Mouse (Mus musculus) ES-Bruce4 (cell line): ENCODE measurements around the gene Iqschfp. TPM values are rescaled to one million over a fixed set of nuclear protein-coding genes. Genes with fewer than 3 reads are reported as not detected.
"Not testable (repeated sequence)": the region's sequence is repeated elsewhere in the genome, so short reads cannot be mapped to it uniquely, and the experiment has no call there.

Source experiments
- H3K27ac ChIP-seq: 2 replicates; pipeline ENCODE4 v1.5.1; 2012; ENCODE audit warnings: low read length, inconsistent platforms; ENCODE audit not compliant: insufficient read depth
- H3K27me3 ChIP-seq: 2 replicates; pipeline ENCODE4 v1.6.1; 2012; ENCODE audit warnings: mild to moderate bottlenecking, low read length, inconsistent platforms; ENCODE audit not compliant: control insufficient read depth, poor library complexity, insufficient read depth, severe bottlenecking
- H3K36me3 ChIP-seq: 2 replicates; pipeline ENCODE4 v1.6.1; 2012; ENCODE audit warnings: inconsistent platforms, mild to moderate bottlenecking, low read length, moderate library complexity; ENCODE audit not compliant: control insufficient read depth, poor library complexity, insufficient read depth, severe bottlenecking
- H3K4me1 ChIP-seq: one replicate; pipeline ENCODE4 v1.8.1; 2011; ENCODE audit warnings: low read length; ENCODE audit not compliant: control insufficient read depth, insufficient read depth
- H3K4me3 ChIP-seq: 2 replicates; pipeline ENCODE4 v1.5.1; 2011; ENCODE audit warnings: low read depth, mild to moderate bottlenecking, low read length
- H3K9ac ChIP-seq: 2 replicates; pipeline ENCODE4 v1.6.1; 2012; ENCODE audit warnings: low read depth, mild to moderate bottlenecking, inconsistent platforms; ENCODE audit not compliant: poor library complexity, severe bottlenecking
- H3K9me3 ChIP-seq: replicated peaks from 2 replicates; pipeline ENCODE4 v1.6.1; 2012; ENCODE audit warnings: mild to moderate bottlenecking, low read length, inconsistent platforms; ENCODE audit not compliant: control insufficient read depth, poor library complexity, insufficient read depth, severe bottlenecking
- CTCF ChIP-seq: IDR thresholded peaks from one replicate; pipeline ENCODE4 v1.8.1; 2011; ENCODE audit warnings: low read depth, low read length
- EP300 ChIP-seq: IDR thresholded peaks from 2 replicates; pipeline ENCODE4 v1.6.1; 2011; ENCODE audit warnings: low read depth, low read length; ENCODE audit not compliant: insufficient read depth
- POLR2A ChIP-seq: IDR thresholded peaks from one replicate; pipeline ENCODE4 v1.8.1; 2011; ENCODE audit warnings: low read length; ENCODE audit not compliant: insufficient read depth
- polyA plus RNA-seq: library from polyadenylated mRNA; stranded (reverse); fragments of >200 nt; gene quantifications from 2 replicates; pipeline ENCODE4 v1.2.4, GENCODE M21; 2011; ENCODE audit warnings: low read depth; ENCODE audit not compliant: missing spikeins, insufficient read depth, insufficient read length

Iqschfp gene
- polyA plus RNA-seq, 1 experiment = not detected

- H3K9me3 ChIP-seq = no peaks in the 10 kb centered on the region
- H3K27ac ChIP-seq = no peak overlapping the region
- no peaks in the 10 kb centered on the region for H3K27me3 ChIP-seq
- no peaks in the 10 kb centered on the region for H3K36me3 ChIP-seq
- H3K9ac ChIP-seq = no peak overlapping the region
- TF ChIP-seq CTCF (no peak), POLR2A (no peak), EP300 (no peak)
- H3K4me3 ChIP-seq = no peak overlapping the region
- no peaks in the 10 kb centered on the region for H3K4me1 ChIP-seq
These were observed 179.7 kb downstream of the Iqschfp start for GRCm38 (mm10) chr3:68071395-68072386.

- H3K27ac ChIP-seq = no peak overlapping the region
- TF ChIP-seq POLR2A (no peak), EP300 (no peak), CTCF (no peak)
- no peak overlapping the region for H3K9ac ChIP-seq
- no peaks in the 10 kb centered on the region for H3K4me1 ChIP-seq
- H3K36me3 ChIP-seq = no peaks in the 10 kb centered on the region
- H3K9me3 ChIP-seq = no peaks in the 10 kb centered on the region
- H3K4me3 ChIP-seq = no peak overlapping the region
- H3K27me3 ChIP-seq = no peaks in the 10 kb centered on the region; the same call in 1 of the 2 replicates
These were observed 185.4 kb downstream of the Iqschfp start for GRCm38 (mm10) chr3:68077406-68077805.

- Histone ChIP-seq H3K4me1 (no peaks in the 10 kb centered on the region), H3K36me3 (no peaks in the 10 kb centered on the region), H3K4me3 (no peak overlapping the region), H3K9ac (no peak overlapping the region), H3K9me3 (no peaks in the 10 kb centered on the region), H3K27ac (no peak overlapping the region), H3K27me3 (no peaks in the 10 kb centered on the region; the same call in 1 of the 2 replicates)
- TF ChIP-seq POLR2A = no peak
- no peak for TF ChIP-seq CTCF
- no peak for TF ChIP-seq EP300
These were observed 193.0 kb downstream of the Iqschfp start for GRCm38 (mm10) chr3:68085024-68085423.

- Histone ChIP-seq H3K4me3 (no peak overlapping the region), H3K36me3 (no peaks in the 10 kb centered on the region), H3K9ac (no peak overlapping the region), H3K9me3 (no peaks in the 10 kb centered on the region), H3K4me1 (no peaks in the 10 kb centered on the region), H3K27ac (no peak overlapping the region), H3K27me3 (no peaks in the 10 kb centered on the region)
- TF ChIP-seq EP300 = no peak
- TF ChIP-seq POLR2A = no peak
- TF ChIP-seq CTCF = no peak
These were observed 200.1 kb downstream of the Iqschfp start for GRCm38 (mm10) chr3:68092108-68092507.

GRCm38 (mm10) chr3:68096724-68097431 lies 204.8 kb downstream of the Iqschfp start:
- H3K4me1 ChIP-seq = no peaks in the 10 kb centered on the region
- H3K36me3 ChIP-seq = no peaks in the 10 kb centered on the region
- no peaks in the 10 kb centered on the region for H3K27me3 ChIP-seq
- H3K9me3 ChIP-seq = no peaks in the 10 kb centered on the region
- no peak overlapping the region for H3K4me3 ChIP-seq
- H3K27ac ChIP-seq = no peak overlapping the region
- H3K9ac ChIP-seq = no peak overlapping the region
- no peak for TF ChIP-seq EP300
- TF ChIP-seq CTCF = no peak
- TF ChIP-seq POLR2A = no peak

- not testable (repeated sequence) for H3K4me1 ChIP-seq, H3K27ac ChIP-seq, H3K4me3 ChIP-seq, H3K36me3 ChIP-seq, H3K9ac ChIP-seq, H3K27me3 ChIP-seq, H3K9me3 ChIP-seq
These were observed 207.5 kb downstream of the Iqschfp start for GRCm38 (mm10) chr3:68099561-68099960.
